Mouse (Mus musculus) ES-E14 (cell line): ENCODE data around the gene Apon. TPM values are rescaled to one million over a fixed set of nuclear protein-coding genes. Genes with fewer than 3 reads are reported as not detected.

Experiments used
- DNase-seq: peaks from one replicate; pipeline ENCODE4 v3.0.0-alpha.2; 2013; ENCODE audit warnings: low read depth, low spot score
- H3K27ac ChIP-seq: 2 replicates; pipeline ENCODE4 v1.5.1; 2012; ENCODE audit warnings: low read depth, mild to moderate bottlenecking, low read length, moderate library complexity, mixed read lengths; ENCODE audit not compliant: poor library complexity, insufficient read depth, severe bottlenecking
- H3K36me3 ChIP-seq: 2 replicates; pipeline ENCODE4 v1.6.1; 2012; ENCODE audit warnings: mild to moderate bottlenecking, low read length, moderate library complexity, mixed read lengths; ENCODE audit not compliant: control insufficient read depth, poor library complexity, insufficient read depth, severe bottlenecking
- H3K4me1 ChIP-seq, 2 experiments: fragments of 150-350 bp in 1 of 2; sonication (generic) in 1 of 2; 2 replicates each; pipeline ENCODE4 v1.6.1; 2012; ENCODE audit warnings: low read length in 2 of 2, mild to moderate bottlenecking in 1 of 2, mixed read lengths in 1 of 2; ENCODE audit not compliant: control insufficient read depth in 2 of 2, insufficient read depth in 2 of 2, poor library complexity in 1 of 2
- H3K4me3 ChIP-seq, 2 experiments: fragments of 150-350 bp in 1 of 2; sonication (generic) in 1 of 2; 2 replicates each; pipeline ENCODE4 v1.5.1; 2012; ENCODE audit warnings: low read length in 2 of 2, low read depth in 1 of 2, mild to moderate bottlenecking in 1 of 2, mixed read lengths in 1 of 2; ENCODE audit not compliant: insufficient read depth in 1 of 2, poor library complexity in 1 of 2, severe bottlenecking in 1 of 2
- H3K9ac ChIP-seq: 2 replicates; pipeline ENCODE4 v1.6.1; 2012; ENCODE audit warnings: low read depth, mild to moderate bottlenecking, low read length, mixed read lengths; ENCODE audit not compliant: poor library complexity, insufficient read depth, severe bottlenecking
- H3K9me3 ChIP-seq: fragments of 150-350 bp; sonication (generic); 2 replicates; pipeline ENCODE4 v1.6.1; 2012; ENCODE audit warnings: low read depth, mild to moderate bottlenecking, low read length; ENCODE audit not compliant: control insufficient read depth, insufficient read depth
- CHD2 ChIP-seq: IDR thresholded peaks from 2 replicates; pipeline ENCODE4 v1.6.1; 2014; ENCODE audit warnings: mild to moderate bottlenecking, low read depth, low read length, inconsistent platforms
- HCFC1 ChIP-seq: IDR thresholded peaks from 2 replicates; pipeline ENCODE4 v1.6.1; 2012; ENCODE audit warnings: low read length, inconsistent platforms, borderline replicate concordance; ENCODE audit not compliant: insufficient read depth
- MAFK ChIP-seq: IDR thresholded peaks from 2 replicates; pipeline ENCODE4 v1.6.1; 2014; ENCODE audit warnings: mild to moderate bottlenecking, low read depth, low read length, inconsistent platforms; ENCODE audit not compliant: insufficient read depth
- ZC3H11A ChIP-seq: IDR thresholded peaks from 2 replicates; pipeline ENCODE4 v1.6.1; 2012; ENCODE audit warnings: low read depth, mild to moderate bottlenecking, inconsistent platforms, low read length, borderline replicate concordance
- ZNF384 ChIP-seq: IDR thresholded peaks from 2 replicates; pipeline ENCODE4 v1.6.1; 2012; ENCODE audit warnings: low read depth, low read length, inconsistent platforms
- in situ Hi-C, 2 experiments: fragments of 600-800 bp; cut with MboI; formaldehyde crosslinking; loops; one replicate each; pipeline ENCODE4 v1.15.1; 2025; ENCODE audit warnings: low sequenced_read_pairs in 2 of 2, inconsistent platforms in 1 of 2; ENCODE audit not compliant: unreplicated experiment in 2 of 2
- total RNA-seq: library from RNA; depleted of rRNA; stranded (reverse); fragments of 300-350 nt; gene quantifications from 2 replicates; pipeline ENCODE4 v1.2.3, GENCODE M21; 2012

Gene Apon
- total RNA-seq, 1 experiment: 0.31 TPM

GRCm38 (mm10) chr10:128268371-128268770 lies 14.5 kb downstream of the Apon start, which contains the start of gene Apof:
Gene Apof (plus strand): TSS chr10:128268671.
- DNase-seq: no peak
- TF ChIP-seq MAFK (no peak), ZC3H11A (no peak), ZNF384 (no peak), HCFC1 (no peak), CHD2 (no peak)
- in situ Hi-C loops: no loop called here
- Histone ChIP-seq H3K9ac (no peak within 1 kb of the TSS), H3K4me1 (peaks cover 6 to 7% of the 10 kb centered on the region in 2 experiments; a peak in 2 of 4 replicates), H3K4me3 (no peak within 1 kb of the TSS), H3K27ac (no peak within 1 kb of the TSS), H3K9me3 (no peaks in the 10 kb centered on the region), H3K36me3 (no peaks in the 10 kb centered on the region)

DNA sequence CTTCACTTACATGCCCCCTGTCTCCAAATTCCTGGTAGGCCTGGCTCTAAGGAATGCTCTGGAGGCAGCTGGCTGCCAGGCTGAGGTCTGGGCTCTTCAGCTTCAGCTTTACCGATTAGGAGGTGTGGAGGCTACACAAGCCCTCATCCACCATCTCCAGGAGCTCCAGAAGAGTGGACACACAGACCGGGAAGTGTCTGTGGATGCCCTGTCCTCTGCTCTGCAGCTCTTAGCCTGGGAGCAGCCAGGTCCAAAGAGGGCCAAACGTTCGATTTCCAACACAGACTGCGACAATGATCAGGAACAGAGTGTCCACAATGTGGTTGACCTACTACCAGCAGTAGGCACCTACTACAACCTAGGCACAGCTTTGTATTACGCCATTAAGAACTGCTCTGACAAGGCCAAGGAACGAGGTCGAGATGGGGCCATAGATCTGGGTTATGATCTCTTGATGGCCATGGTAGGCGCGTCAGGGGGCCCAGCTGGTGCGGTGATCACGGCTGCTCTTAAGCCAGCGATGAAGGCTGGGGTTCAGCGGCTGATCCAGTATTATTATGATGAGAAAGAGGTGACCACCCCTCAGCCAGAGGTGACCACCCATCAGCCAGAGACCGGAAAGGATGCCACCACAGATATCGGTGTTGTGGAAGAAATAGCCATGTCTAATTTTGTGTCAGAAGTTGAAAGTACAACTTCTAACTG lies 15.5 kb downstream of the Apon start:
- TF ChIP-seq MAFK: no peak
- no peak for TF ChIP-seq ZC3H11A
- TF ChIP-seq HCFC1: no peak
- TF ChIP-seq CHD2: no peak
- no peak for TF ChIP-seq ZNF384
- no peaks in the 10 kb centered on the region for H3K9me3 ChIP-seq
- H3K36me3 ChIP-seq: no peaks in the 10 kb centered on the region
- no peak overlapping the region for H3K9ac ChIP-seq
- in situ Hi-C loops: no loop called here
- peaks cover 3 to 7% of the 10 kb centered on the region in 2 experiments; a peak in 2 of 4 replicates for H3K4me1 ChIP-seq
- no peak for DNase-seq
- no peak overlapping the region for H3K27ac ChIP-seq
- no peak overlapping the region for H3K4me3 ChIP-seq

DNA sequence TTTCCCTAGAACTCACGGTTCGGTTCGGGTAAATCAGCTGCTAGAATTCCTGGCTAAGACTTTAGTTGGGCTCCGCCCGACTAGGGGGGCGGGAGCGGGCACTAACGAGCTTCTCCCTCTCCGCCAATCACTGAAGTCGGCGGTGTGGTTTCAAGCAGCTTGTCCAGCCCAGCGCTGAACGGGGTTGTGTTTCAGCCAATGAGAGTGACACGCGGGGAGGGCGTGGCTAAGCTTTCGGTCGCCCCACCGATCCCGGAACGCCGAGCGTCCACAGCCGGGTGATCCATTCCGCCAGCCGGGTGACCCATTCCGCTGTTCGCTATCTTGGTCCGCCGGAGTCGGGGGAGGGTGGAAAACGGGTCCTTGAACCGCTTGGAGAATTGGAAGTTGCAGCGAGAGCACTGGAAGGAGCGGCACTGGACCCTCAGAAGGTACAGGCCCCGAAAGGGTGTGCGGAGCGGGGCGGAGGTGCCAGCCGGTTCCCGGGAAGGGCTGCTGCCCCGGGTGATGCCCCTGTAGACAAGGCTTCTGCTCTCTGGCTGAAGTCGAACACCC lies 16.5 kb downstream of the Apon start, which contains the start of gene Stat2:
TSS of gene Stat2 (plus strand) at position 273 of the 555 bp plus-strand sequence.
- Histone ChIP-seq H3K9me3 (no peaks in the 10 kb centered on the region), H3K4me1 (peaks cover 3 to 7% of the 10 kb centered on the region in 2 experiments; a peak in 2 of 4 replicates), H3K27ac (peak within 1 kb of the TSS; percentile 3; the same call in 1 of the 2 replicates), H3K9ac (peak within 1 kb of the TSS; percentile 80), H3K4me3 (peak within 1 kb of the TSS; percentile 91 to 93), H3K36me3 (no peaks in the 10 kb centered on the region)
- in situ Hi-C loops: no loop called here
- TF ChIP-seq CHD2: no peak
- peak; percentile 98 for DNase-seq

DNA sequence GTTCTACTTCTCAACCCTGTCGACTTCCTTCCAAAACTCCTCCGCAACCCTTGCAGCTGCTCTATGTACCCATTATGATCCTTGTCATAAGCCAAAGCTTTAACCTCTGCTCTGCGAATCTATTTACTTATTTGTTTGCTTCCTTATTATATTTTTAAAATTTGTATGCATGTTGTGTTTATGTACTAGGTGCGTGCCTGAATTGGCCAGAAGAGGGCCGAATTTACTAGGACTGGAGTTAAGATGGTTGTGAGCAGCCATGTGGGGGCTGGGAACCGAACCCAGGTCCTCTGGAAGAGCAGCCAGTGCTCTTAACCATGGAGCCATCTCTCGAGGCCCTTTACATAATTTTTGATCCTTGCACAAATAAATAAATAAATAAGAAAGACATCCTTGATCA lies 17.0 kb downstream of the Apon start:
- in situ Hi-C loops: no loop called here
- H3K4me1 ChIP-seq: peaks cover 3 to 7% of the 10 kb centered on the region in 2 experiments; a peak in 2 of 4 replicates
- H3K4me3 ChIP-seq: peak overlapping the region; percentile 91 to 93

More for the DNA sequence above, 17.0 kb downstream of the Apon start:
- H3K36me3 ChIP-seq: no peaks in the 10 kb centered on the region
- TF ChIP-seq MAFK (no peak), CHD2 (no peak), ZC3H11A (no peak), ZNF384 (no peak), HCFC1 (no peak)
- DNase-seq: no peak
- no peaks in the 10 kb centered on the region for H3K9me3 ChIP-seq
- peak overlapping the region; percentile 3; the same call in 1 of the 2 replicates for H3K27ac ChIP-seq
- peak overlapping the region; percentile 80 for H3K9ac ChIP-seq
